Mouse (Mus musculus) gonadal fat pad, adult 2 months (tissue): ENCODE data around the gene Hunk. TPM values are rescaled to one million over a fixed set of nuclear protein-coding genes. Genes with fewer than 3 reads are reported as not detected.

Experiments used
- DNase-seq: peaks from one replicate; pipeline ENCODE4 v3.0.0-alpha.2; 2012; ENCODE audit warnings: low read depth
- polyA plus RNA-seq: library from polyadenylated mRNA; depleted of rRNA; stranded (reverse); fragments of >200 nt; gene quantifications from 2 replicates; pipeline ENCODE4 v1.2.3, GENCODE M21; 2012

The Hunk gene
- polyA plus RNA-seq, 1 experiment, result 2.1 TPM

DNA sequence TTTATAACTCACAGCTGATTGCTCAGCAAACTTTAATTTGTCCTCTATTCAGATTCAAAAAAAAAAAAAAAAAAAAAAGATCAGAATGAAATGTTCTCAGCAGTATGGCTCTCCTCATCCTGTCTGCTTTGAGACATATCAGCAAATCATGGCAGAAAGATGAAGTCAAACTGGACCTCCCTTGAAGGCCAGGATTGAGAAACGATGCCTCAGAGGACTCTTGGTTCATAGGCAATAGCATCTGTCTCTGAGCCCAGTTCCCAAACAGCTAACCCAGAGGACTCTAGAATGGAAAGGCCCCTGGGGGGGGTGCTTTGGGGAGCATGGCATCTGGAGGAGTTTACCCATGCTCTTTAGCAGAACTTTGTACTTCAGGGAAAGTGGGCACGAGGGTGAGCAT lies 119.9 kb downstream of the Hunk start:
- DNase-seq, result no peak

DNA sequence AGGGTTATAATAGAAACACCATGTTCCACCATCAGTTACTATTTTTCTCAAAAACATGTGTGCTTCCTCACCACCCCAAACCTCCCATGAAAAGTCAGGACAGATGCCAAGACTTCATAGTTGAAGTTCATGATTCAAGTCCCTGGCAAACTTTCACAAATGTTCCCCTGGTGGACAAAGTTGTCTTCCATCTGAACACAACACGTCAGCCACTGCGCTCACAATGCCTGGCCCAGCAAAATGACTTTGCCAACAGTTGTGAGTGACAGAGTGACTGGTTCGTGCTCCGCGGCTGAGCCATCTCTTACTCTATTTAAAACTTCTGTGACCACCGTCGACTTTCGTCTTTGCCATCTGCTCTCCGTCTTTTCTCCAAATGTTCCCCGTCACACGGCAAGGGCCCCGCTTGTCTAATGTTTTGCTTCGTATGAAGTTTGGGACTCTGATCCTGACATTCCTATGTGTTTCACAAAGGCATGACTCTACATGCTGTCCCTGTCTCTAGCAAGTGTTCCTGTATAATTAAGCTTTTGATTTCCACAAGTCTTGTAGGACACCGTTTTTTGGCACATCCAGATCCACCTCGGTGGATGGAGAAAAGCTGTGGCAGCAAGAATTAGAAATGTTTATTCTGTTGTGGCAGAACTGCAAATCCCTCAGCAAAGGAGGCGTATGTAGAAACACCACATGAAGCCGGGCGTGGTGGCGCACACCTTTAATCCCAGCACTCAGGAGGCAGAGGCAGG lies 125.9 kb downstream of the Hunk start:
- DNase-seq, result peak; percentile 45

DNA sequence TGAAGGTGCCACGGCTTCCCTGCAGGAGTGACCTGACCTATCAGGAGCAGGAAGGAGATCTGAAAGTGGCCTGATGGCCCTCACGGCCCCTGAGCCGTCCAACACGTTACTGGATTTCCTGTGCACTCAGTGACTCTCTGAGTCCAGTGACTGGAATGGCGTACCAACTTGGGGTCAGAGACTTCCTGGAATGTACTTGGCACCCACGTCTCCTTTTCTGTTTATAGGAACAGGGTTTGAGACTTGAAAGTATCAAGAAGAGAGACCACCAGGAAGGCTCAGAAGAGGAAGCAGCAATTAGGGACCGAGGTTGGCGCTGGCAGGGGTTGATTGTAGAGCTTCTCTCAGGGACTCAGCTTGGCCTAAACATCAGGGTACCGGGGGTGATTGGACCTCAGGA lies 131.2 kb downstream of the Hunk start:
- no peak for DNase-seq

GRCm38 (mm10) chr16:90518232-90518631 lies 132.4 kb downstream of the Hunk start:
- no peak for DNase-seq

DNA sequence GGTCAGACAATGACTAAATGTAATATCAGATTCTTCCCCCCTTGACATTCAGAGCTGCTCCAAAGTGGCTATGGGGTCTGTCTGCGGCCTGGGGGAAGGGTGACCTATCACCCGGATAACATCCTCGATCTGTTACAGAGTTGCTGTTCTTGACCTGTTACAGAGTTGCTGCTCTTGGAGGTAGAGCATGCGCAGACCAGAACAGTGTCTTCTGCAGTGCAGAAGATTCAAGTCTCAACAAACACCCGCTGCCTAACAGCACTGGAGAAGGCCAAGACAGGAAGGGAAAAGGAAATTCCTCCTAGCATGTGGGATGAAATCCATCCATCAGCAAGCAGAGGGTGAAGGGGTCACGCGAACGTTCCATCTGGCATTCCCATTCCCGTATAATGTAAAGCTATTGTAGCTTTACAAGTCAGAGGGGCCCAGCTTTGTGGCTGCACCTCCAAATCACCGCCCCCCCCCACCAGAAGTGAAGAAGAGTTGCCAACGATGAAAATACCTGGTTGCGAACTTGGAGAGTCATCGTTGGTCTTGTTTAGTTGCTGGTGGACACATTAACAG lies 133.0 kb downstream of the Hunk start:
- DNase-seq, result no peak

DNA sequence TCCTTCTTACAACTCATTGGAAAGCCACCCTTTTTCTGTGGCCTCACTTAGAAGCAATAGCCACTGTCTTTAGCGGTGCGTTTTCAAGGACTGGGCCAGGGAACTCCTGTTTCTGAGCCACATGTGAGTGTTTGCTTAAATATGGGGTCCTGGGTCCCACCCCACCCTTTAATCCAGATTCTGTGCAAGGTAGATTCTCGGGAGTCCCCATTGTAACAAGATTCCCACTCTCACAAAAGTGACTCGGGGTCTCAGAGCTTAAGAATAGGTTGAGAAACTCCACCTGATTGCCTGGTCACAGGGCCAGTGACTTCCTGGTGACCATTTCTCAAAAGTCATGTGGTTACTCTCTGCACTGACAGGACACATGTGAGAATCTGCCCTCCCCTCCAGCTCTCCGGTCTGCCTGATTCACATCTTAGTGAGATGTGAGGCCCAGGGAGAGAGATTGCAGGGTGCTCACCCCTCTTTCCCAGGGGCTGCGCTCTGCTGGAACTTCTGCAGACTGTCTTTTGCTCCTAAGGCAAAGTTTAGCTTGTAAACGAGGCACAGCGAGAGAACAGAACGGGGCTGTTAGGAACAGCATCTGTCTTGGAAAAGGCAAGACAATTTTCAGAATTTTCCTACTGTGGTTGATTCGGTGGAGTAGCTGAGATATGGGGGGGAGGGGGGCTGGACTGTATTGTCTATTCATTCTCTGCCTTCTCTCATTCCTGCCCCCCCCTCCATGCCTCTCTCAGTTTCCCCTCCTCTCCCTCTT lies 135.6 kb downstream of the Hunk start:
- DNase-seq, result no peak

GRCm38 (mm10) chr16:90521951-90522255 lies 136.1 kb downstream of the Hunk start:
- no peak for DNase-seq

- no peak for DNase-seq
These were observed 136.8 kb downstream of the Hunk start for GRCm38 (mm10) chr16:90522575-90522974.

DNA sequence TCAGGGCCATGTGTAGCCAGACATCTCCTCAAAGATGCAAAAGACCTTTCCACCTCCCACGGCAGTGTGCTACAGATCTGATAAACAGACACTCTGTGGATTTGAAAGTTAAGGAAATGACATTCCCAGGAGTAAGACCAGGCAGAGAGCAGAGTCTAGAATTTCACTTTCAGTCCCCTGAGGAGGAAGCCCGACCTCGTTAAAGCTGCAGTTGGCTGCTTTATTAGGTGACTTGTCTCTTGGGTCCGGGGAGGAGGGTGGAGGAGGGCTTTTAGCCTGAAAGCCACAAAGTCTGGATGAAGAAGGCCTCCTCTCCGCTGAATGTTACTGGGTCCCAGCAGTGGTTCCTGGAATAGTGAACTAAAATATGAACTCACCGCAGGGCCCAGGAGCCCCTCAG lies 137.6 kb downstream of the Hunk start:
- DNase-seq, result no peak

- DNase-seq, result no peak
These were observed 138.1 kb downstream of the Hunk start for GRCm38 (mm10) chr16:90523894-90524293.

DNA sequence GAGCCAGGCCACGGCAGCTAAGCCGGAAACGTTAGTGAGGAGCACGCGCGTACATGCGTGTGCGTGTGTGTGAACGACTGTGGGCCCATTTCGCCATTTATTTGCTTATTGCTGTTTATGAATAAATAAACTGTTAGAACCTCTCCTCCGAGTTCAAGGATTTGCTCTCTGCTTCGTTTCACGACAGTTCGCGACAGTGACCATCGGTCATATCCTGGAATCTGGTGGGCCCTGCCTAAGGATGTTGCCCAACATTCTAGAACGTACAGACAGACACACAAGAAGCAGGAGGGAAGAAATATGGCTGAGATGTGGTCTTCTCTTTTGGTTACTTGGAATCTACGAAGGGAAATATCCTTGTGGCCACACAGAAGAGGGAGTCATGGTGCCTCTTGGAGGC lies 138.6 kb downstream of the Hunk start:
- no peak for DNase-seq

GRCm38 (mm10) chr16:90533119-90533673 lies 147.4 kb downstream of the Hunk start:
- DNase-seq, result no peak

GRCm38 (mm10) chr16:90534591-90534990 lies 148.8 kb downstream of the Hunk start:
- no peak for DNase-seq

DNA sequence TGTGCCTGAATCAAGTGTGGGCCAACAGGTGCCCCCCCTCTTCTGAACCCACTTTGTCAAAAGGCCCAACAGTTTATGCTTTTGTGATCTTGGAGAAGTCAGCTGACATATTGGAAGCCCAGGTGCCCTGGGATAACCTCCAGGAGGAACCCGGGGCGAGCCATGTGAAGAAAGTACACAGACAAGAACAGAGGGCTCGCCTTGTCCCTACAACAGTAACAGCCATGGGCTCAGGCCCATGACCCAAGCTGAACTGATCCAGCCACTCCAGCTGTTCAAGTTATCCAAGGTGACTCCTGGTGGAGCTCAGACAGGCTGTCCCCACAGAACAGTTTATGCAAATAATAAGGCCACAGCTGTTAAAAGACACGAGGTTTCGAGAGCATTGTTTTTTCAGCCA lies 153.1 kb downstream of the Hunk start:
- no peak for DNase-seq

DNA sequence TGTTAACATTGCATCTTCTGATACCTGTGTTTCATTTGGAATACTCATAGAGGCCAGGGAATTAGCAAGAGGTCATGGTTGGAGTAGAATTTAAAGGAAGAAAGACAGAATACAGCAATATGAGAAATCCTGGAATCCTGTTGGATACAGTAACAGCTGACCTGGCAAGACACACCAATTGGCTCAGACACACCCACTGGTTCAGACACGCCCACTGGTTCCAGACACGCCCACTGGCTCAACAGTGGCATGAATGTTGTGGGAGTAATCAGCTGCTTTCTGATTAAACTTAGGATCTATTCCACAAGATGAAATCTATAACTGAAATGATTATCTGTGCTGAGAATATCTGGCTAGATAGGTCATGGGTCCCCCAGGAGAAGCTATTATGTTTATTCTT lies 155.4 kb downstream of the Hunk start:
- no peak for DNase-seq

GRCm38 (mm10) chr16:90542383-90542782 lies 156.6 kb downstream of the Hunk start:
- DNase-seq, result no peak

- no peak for DNase-seq
These were observed 158.4 kb downstream of the Hunk start for GRCm38 (mm10) chr16:90544175-90544574.

DNA sequence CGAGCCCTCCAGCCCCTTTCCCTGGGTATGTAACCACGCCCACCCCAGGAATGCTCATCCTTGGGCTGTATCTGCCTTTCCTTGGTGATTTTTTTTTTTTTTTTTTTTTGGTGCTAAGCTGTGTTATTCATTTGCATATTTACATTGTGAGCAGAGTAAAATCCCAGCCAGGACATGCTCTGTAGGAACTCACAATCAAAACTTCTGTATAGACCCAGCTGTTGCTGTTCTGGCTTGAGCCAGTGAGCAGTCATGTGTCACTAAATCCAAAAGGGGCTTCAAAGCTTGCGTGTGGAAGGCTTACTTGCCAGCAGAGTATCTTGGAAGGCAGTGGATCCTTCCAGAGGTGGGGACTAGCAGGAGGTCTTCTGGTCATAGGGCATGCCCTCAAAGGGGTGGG lies 159.7 kb downstream of the Hunk start:
- DNase-seq, result no peak

DNA sequence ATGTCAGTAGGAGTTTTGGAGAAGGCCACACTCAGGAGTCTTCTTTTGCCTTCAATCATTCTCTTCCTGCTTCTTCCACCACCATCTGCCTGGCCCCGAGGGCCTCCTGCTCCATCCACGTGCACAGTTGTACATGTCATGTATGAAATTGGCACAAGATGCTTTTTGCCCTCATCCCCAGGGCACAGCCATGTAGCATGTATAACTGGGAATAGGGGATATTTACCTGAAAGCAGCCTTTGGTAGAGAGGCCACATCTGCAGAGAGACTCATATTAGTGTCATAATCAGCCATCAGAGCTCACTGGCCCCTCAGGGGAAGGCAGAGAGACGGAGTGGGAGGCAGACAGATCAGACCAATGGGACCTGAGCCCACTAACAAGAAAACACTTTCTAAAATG lies 160.8 kb downstream of the Hunk start:
- no peak for DNase-seq

DNA sequence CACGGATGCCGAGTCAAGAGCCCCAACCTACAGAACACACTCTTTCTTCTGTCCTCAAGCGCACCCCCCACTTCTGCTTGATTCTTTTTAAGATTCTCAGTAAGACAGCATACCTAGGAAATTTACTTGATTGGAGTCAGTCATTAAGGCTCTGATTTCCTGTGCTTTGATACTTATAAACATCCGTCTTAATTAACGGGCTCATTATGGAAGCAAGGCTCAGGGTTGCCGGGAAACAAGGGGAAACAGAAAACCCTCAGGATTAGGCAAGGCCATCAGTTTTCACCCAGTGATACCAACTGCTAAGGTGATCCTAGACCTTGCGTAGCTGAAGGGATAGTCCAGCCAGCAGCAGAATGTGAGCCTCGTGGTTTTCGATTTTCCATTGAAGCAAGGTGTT lies 162.2 kb downstream of the Hunk start:
- DNase-seq, result no peak
